Mouse (Mus musculus): ENCODE results near the gene Gm10271. TPM values are rescaled to one million over a fixed set of nuclear protein-coding genes. Genes with fewer than 3 reads are reported as not detected.

The Gm10271 gene
- polyA plus RNA-seq, 1 experiment: not detected

- no peaks in the 10 kb centered on the region for H3K9me3 ChIP-seq (ENCODE audit: control insufficient read depth, low read length)
- H3K36me3 ChIP-seq (ENCODE audit: control insufficient read depth): peaks cover 60% of the 10 kb centered on the region
- H3K4me3 ChIP-seq (replicated peaks): no peak overlapping the region
- TF ChIP-seq GATA1 (IDR thresholded peaks at IDR 0.05; ENCODE audit: low read length): no peak
- no peak for TF ChIP-seq TAL1 (IDR thresholded peaks at IDR 0.05; ENCODE audit: low read length)
- H3K27me3 ChIP-seq (ENCODE audit: control insufficient read depth): no peaks in the 10 kb centered on the region
- H3K4me1 ChIP-seq (ENCODE audit: control insufficient read depth): no peaks in the 10 kb centered on the region; the same call in 1 of the 2 replicates
Measured at GRCm38 (mm10) chr10:116916581-116916980, 55.8 kb downstream of the Gm10271 start.

DNA sequence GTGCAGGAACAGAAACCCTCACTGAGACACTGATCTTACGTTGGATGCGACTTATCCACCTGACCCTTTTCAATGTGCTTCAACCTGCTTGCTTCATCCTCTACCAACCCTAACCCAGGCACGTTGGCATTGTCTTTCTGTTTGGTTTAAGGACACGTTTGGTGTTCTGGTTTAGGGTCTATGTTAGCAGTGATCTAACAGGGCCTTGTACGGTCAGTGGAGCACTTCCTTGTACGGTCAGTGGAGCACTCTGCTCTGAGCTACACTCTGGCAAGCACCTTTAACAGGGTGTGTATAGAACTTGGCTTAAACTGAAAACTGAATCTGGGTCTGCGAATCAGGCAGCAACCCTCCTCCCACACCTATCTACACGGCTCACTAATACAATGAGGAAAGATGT is 57.1 kb downstream of the Gm10271 start:
- Histone ChIP-seq H3K36me3 (ENCODE audit: control insufficient read depth) (peaks cover 72% of the 10 kb centered on the region), H3K4me1 (ENCODE audit: control insufficient read depth) (peaks cover 6% of the 10 kb centered on the region), H3K9me3 (ENCODE audit: control insufficient read depth, low read length) (no peaks in the 10 kb centered on the region), H3K4me3 (replicated peaks) (no peak overlapping the region), H3K27me3 (ENCODE audit: control insufficient read depth) (no peaks in the 10 kb centered on the region)
- TF ChIP-seq TAL1 (IDR thresholded peaks at IDR 0.05; ENCODE audit: low read length) (no peak), GATA1 (IDR thresholded peaks at IDR 0.05; ENCODE audit: low read length) (no peak)

DNA sequence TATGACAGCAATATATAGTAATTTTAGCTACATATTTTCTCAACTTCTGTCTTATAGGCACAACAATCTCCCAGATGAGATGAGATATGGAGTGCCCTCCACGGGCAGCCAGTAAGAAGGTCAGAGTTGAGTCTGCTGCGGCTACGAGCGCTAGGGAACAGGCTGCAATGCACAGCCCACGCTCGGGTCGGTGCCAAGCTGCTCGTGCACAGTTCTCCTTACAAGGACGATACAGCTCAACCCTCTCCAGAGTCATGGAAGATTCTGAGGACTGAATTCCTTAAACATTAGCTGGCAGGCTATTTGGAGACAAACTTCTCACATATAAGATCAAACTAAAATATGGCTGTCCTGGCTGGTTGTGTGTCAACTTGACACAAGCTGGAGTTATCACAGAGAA is 57.8 kb downstream of the Gm10271 start:
- H3K27me3 ChIP-seq (ENCODE audit: control insufficient read depth): no peaks in the 10 kb centered on the region
- no peaks in the 10 kb centered on the region for H3K9me3 ChIP-seq (ENCODE audit: control insufficient read depth, low read length)
- no peak for TF ChIP-seq GATA1 (IDR thresholded peaks at IDR 0.05; ENCODE audit: low read length)
- TF ChIP-seq TAL1 (IDR thresholded peaks at IDR 0.05; ENCODE audit: low read length): no peak
- H3K36me3 ChIP-seq (ENCODE audit: control insufficient read depth): peaks cover 75% of the 10 kb centered on the region
- H3K4me3 ChIP-seq (replicated peaks): no peak overlapping the region
- peaks cover 13% of the 10 kb centered on the region for H3K4me1 ChIP-seq (ENCODE audit: control insufficient read depth)

- TF ChIP-seq GATA1 (IDR thresholded peaks at IDR 0.05; ENCODE audit: low read length) (no peak), TAL1 (IDR thresholded peaks at IDR 0.05; ENCODE audit: low read length) (no peak)
- H3K27me3 ChIP-seq (ENCODE audit: control insufficient read depth): no peaks in the 10 kb centered on the region
- H3K4me3 ChIP-seq (replicated peaks): no peak overlapping the region
- peaks cover 21% of the 10 kb centered on the region for H3K4me1 ChIP-seq (ENCODE audit: control insufficient read depth)
- peaks cover 76% of the 10 kb centered on the region for H3K36me3 ChIP-seq (ENCODE audit: control insufficient read depth)
- no peaks in the 10 kb centered on the region for H3K9me3 ChIP-seq (ENCODE audit: control insufficient read depth, low read length)
Measured at GRCm38 (mm10) chr10:116913647-116914273, 58.6 kb downstream of the Gm10271 start.

- H3K9me3 ChIP-seq (ENCODE audit: control insufficient read depth, low read length): no peaks in the 10 kb centered on the region
- H3K36me3 ChIP-seq (ENCODE audit: control insufficient read depth): peaks cover 76% of the 10 kb centered on the region
- no peaks in the 10 kb centered on the region for H3K27me3 ChIP-seq (ENCODE audit: control insufficient read depth)
- TF ChIP-seq TAL1 (IDR thresholded peaks at IDR 0.05; ENCODE audit: low read length) (no peak), GATA1 (IDR thresholded peaks at IDR 0.05; ENCODE audit: low read length) (no peak)
- H3K4me3 ChIP-seq (replicated peaks): no peak overlapping the region
- H3K4me1 ChIP-seq (ENCODE audit: control insufficient read depth): peaks cover 29% of the 10 kb centered on the region
Measured at GRCm38 (mm10) chr10:116912850-116913249, 59.6 kb downstream of the Gm10271 start.

GRCm38 (mm10) chr10:116908901-116909642 is 63.3 kb downstream of the Gm10271 start:
- peak overlapping the region; percentile 57 for H3K4me3 ChIP-seq (replicated peaks)
- H3K9me3 ChIP-seq (ENCODE audit: control insufficient read depth, low read length): no peaks in the 10 kb centered on the region
- H3K27me3 ChIP-seq (ENCODE audit: control insufficient read depth): no peaks in the 10 kb centered on the region
- TF ChIP-seq TAL1 (IDR thresholded peaks at IDR 0.05; ENCODE audit: low read length) (peak; percentile 72), GATA1 (IDR thresholded peaks at IDR 0.05; ENCODE audit: low read length) (0 out of 2 replicates have a peak, but pooled peaks have one; percentile 12)
- H3K36me3 ChIP-seq (ENCODE audit: control insufficient read depth): peaks cover 87% of the 10 kb centered on the region
- peaks cover 39% of the 10 kb centered on the region for H3K4me1 ChIP-seq (ENCODE audit: control insufficient read depth)

Other genes with a start within 250 kb of the Gm10271 start
- not detected in 2 replicates for gene Myrfl, start 75.7 kb downstream of the Gm10271 start, polyA plus RNA-seq (2012)
- gene Rab3ip, start 21.8 kb downstream of the Gm10271 start, polyA plus RNA-seq (2012): 1.0 and 1.8 TPM in 2 replicates
- not detected in 2 replicates for gene Best3, start 13.7 kb upstream of the Gm10271 start, polyA plus RNA-seq (2012)
- not detected in 2 replicates for gene Lrrc10, start 72.7 kb upstream of the Gm10271 start, polyA plus RNA-seq (2012)
- gene Cct2, start 91.2 kb upstream of the Gm10271 start, polyA plus RNA-seq (2012): 2.0 and 3.3 TPM in 2 replicates
- 0.26 and 0.39 TPM in 2 replicates for gene Frs2, start 175.9 kb upstream of the Gm10271 start, polyA plus RNA-seq (2012)